Mouse (Mus musculus) thymus, adult 2 months (tissue): Measurements from ENCODE around the gene Aqr. TPM values are rescaled to one million over a fixed set of nuclear protein-coding genes. Genes with fewer than 3 reads are reported as not detected.

Source experiments
- DNase-seq: peaks from one replicate; pipeline ENCODE4 v3.0.0; 2021
- H3K27ac ChIP-seq: fragments of 200-500 bp; 2 replicates; pipeline ENCODE4 v1.5.1; 2012; ENCODE audit warnings: low read length, control low read depth; ENCODE audit not compliant: control insufficient read depth, insufficient read depth
- H3K27me3 ChIP-seq: fragments of 200-500 bp; 2 replicates; pipeline ENCODE4 v1.6.1; 2012; ENCODE audit warnings: mild to moderate bottlenecking, low read length, moderate library complexity, mixed read lengths; ENCODE audit not compliant: control insufficient read depth, insufficient read depth
- H3K36me3 ChIP-seq: fragments of 200-500 bp; 2 replicates; pipeline ENCODE4 v1.6.1; 2012; ENCODE audit warnings: mild to moderate bottlenecking, low read length, moderate library complexity; ENCODE audit not compliant: control insufficient read depth, insufficient read depth
- H3K4me1 ChIP-seq: fragments of 200-500 bp; replicated peaks from 2 replicates; pipeline ENCODE4 v1.6.1; 2012; ENCODE audit warnings: low read length; ENCODE audit not compliant: control insufficient read depth, insufficient read depth
- H3K4me3 ChIP-seq: fragments of 200-500 bp; 2 replicates; pipeline ENCODE4 v1.5.1; 2012; ENCODE audit warnings: mild to moderate bottlenecking, low read length, control low read depth, moderate library complexity; ENCODE audit not compliant: control insufficient read depth, insufficient read depth
- CTCF ChIP-seq: fragments of 200-500 bp; IDR thresholded peaks from 2 replicates; pipeline ENCODE4 v1.5.1; 2012; ENCODE audit warnings: mild to moderate bottlenecking, control low read depth, low read length, moderate library complexity, borderline replicate concordance; ENCODE audit not compliant: control insufficient read depth, poor library complexity, insufficient read depth; ENCODE audit errors: extremely low read depth
- POLR2A ChIP-seq: fragments of 200-500 bp; IDR thresholded peaks from 2 replicates; pipeline ENCODE4 v1.6.1; 2012; ENCODE audit warnings: mild to moderate bottlenecking, low read length, control low read depth, moderate library complexity; ENCODE audit not compliant: control insufficient read depth, poor library complexity, insufficient read depth; ENCODE audit errors: extremely low read depth
- WGBS: fragments of 180-500 bp; shearing (Covaris S2); methylation state at CpG from one replicate; pipeline ENCODE4 v1.1.7; 2018; 5-methylcytosine and 5-hydroxymethylcytosine counted together
- polyA plus RNA-seq: library from polyadenylated mRNA; depleted of rRNA; stranded (reverse); fragments of >200 nt; gene quantifications from 2 replicates; pipeline ENCODE4 v1.2.3, GENCODE M21; 2012

Aqr gene
- polyA plus RNA-seq, 1 experiment = 35.3 TPM

DNA sequence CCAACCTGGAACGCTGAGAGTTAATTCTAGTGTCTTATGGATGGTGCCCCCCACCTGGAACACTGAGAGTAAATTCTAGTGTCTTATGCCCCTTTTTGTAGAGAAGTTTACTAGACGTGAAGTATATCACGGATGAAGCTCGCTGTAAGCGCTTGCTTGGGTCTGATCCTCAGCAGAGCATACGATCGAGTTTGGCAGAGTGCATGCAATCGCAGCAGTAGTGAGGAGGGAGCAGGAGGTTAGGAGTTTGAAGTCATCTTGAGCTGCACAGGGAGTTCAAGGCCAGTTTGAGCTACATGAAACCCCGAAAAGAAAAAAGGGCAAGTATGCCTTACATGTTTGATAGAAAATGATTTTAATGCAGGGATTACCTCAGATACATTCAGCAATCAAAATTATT, 86.0 kb downstream of the Aqr start:
- H3K36me3 ChIP-seq = peaks cover 60% of the 10 kb centered on the region
- 97% methylated on average over 9 of the region's 9 CpGs for WGBS
- no peak for DNase-seq

DNA sequence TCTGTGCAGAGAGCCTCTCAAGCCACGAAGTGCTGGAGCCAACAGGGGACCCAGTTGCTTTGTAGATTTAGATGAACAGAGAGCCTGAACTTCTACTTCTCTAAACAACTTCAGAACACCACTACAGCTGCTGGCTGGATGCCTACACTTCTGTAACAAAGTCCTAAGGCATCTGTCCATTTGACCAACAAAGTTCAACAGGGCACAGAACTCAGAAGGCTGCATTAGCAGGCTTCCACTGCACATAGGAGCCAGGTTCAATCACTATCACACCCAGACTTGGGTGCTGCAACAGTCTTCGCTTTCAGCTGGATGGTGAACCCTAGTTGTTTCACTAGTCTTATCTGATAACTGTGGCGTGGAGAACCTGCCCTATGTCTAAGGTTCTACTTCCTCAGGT, 87.0 kb downstream of the Aqr start:
- no peak overlapping the region for H3K27ac ChIP-seq
- no peaks in the 10 kb centered on the region for H3K4me1 ChIP-seq
- no peaks in the 10 kb centered on the region for H3K27me3 ChIP-seq
- H3K36me3 ChIP-seq = peaks cover 50% of the 10 kb centered on the region
- DNase-seq = no peak
- TF ChIP-seq POLR2A = no peak
- TF ChIP-seq CTCF = no peak
- 89% methylated on average over 3 of the region's 3 CpGs for WGBS
- no peak overlapping the region for H3K4me3 ChIP-seq

More for the DNA sequence above, 86.0 kb downstream of the Aqr start:
- no peaks in the 10 kb centered on the region for H3K4me1 ChIP-seq
- H3K27ac ChIP-seq = no peak overlapping the region
- no peak overlapping the region for H3K4me3 ChIP-seq
- H3K27me3 ChIP-seq = no peaks in the 10 kb centered on the region
- TF ChIP-seq CTCF = no peak
- no peak for TF ChIP-seq POLR2A

DNA sequence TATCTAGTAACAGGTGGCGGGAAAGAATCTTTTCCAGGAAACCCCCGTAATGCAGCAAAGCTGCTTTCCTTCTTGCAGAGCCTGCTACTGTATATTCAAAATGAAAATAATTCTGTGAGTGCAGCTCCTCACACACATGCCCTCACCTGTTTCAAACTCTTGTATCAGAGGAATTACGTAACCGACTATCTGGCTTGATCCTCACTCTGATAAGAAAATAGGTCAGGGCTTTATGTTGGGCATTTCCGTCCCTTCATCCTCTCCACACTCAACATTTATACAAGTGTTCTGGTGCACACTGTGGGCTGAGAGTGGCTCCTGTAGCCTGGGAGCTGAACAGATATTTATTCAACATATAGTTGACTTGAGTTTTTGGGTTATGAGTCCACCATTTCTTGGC, 87.7 kb downstream of the Aqr start:
- TF ChIP-seq CTCF (no peak), POLR2A (no peak)
- no peaks in the 10 kb centered on the region for H3K27me3 ChIP-seq
- peaks cover 43% of the 10 kb centered on the region for H3K36me3 ChIP-seq
- H3K4me1 ChIP-seq = no peaks in the 10 kb centered on the region
- H3K27ac ChIP-seq = no peak overlapping the region
- DNase-seq = no peak
- no peak overlapping the region for H3K4me3 ChIP-seq
- WGBS = 90% methylated on average over 5 of the region's 5 CpGs

DNA sequence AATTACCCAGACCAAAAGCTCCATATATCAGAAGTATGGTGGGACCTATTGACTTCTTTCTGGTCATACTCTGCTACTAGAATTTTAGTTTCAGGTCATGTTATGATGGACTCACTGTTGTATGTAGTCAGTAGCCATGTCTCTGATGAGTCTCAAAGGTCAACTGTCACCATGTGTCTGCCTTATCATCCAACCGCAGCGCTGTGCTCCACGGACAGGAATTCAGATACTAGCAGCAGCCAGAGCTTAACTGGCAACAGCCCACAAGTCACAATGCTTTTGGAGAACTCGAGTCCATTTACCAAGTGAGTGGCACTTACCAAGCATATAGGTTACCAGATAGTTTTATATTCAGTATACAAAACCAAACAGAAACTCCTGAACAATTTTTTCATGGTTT, 89.2 kb downstream of the Aqr start:
- Histone ChIP-seq H3K27me3 (no peaks in the 10 kb centered on the region), H3K4me1 (no peaks in the 10 kb centered on the region), H3K36me3 (peaks cover 30% of the 10 kb centered on the region), H3K27ac (no peak overlapping the region), H3K4me3 (no peak overlapping the region)
- 97% methylated on average over 4 of the region's 4 CpGs for WGBS
- no peak for DNase-seq
- TF ChIP-seq POLR2A = no peak
- no peak for TF ChIP-seq CTCF

DNA sequence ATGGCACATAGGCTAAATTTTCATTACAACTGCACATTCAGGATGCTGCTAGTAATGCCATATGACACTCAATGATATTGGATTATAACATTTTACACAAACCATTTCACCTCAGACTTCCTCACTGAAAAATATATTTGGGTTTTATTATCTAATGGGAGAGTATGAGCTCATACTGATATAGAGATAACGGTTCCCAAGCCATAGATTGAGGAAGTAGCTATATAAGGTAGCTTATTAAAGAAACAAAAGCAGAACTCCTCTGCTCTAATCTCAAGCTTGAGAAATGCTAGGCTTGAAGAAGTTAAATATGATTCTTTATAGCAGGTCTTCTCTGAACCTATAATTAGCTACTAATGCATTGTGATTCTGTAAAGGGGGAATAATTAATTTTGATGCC, 90.3 kb downstream of the Aqr start:
- WGBS = 24% methylated on average over 1 of the region's 1 CpGs
- Histone ChIP-seq H3K4me3 (no peak overlapping the region), H3K27me3 (no peaks in the 10 kb centered on the region), H3K36me3 (peaks cover 21% of the 10 kb centered on the region), H3K27ac (no peak overlapping the region), H3K4me1 (no peaks in the 10 kb centered on the region)
- TF ChIP-seq CTCF = no peak
- TF ChIP-seq POLR2A = no peak
- no peak for DNase-seq

DNA sequence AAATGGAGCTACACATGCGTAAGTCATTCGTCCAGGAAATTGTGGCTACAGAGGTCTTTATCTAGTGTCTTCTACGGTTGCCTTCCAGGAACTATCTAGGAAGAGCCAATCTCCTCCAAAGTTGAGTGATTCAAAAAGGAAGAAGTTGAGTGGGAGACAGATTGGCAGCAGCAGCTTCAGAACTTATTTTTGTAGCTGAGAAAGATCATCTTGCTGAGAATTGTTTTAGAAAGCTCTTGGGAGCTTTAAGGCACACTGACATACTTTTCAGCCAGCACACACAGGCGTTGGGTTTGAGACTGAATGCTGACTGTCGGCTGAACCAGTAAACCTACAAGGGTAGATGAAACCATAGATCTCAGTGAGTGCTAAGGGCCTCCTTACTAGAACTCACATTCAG, 91.5 kb downstream of the Aqr start:
- peaks cover 9% of the 10 kb centered on the region for H3K36me3 ChIP-seq
- TF ChIP-seq CTCF = no peak
- no peak for TF ChIP-seq POLR2A
- no peaks in the 10 kb centered on the region for H3K27me3 ChIP-seq
- no peaks in the 10 kb centered on the region for H3K4me1 ChIP-seq
- 79% methylated on average over 5 of the region's 5 CpGs for WGBS
- no peak for DNase-seq
- H3K4me3 ChIP-seq = no peak overlapping the region
- H3K27ac ChIP-seq = no peak overlapping the region

DNA sequence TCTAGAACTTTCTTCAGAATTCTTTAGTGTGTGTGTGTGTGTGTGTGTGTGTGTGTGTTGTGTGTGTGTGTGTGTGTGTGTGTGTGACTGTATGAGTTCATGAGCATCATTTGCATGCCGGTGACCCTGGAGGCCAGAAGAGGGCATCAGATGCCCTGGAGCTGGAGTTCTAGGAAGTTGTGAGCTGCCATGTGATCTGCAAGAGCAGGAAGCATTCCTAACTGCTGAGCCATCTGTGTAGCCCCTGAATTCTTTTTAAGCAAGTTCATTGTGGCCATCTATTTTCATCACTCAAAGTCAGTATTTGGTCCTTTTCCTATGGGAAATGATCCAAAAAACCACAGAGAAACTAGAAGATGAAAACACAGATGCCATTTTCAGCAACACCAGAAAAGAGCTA, 92.1 kb downstream of the Aqr start:
- no peak overlapping the region for H3K4me3 ChIP-seq
- no peaks in the 10 kb centered on the region for H3K4me1 ChIP-seq
- TF ChIP-seq CTCF = no peak
- no peak for TF ChIP-seq POLR2A
- no peaks in the 10 kb centered on the region for H3K27me3 ChIP-seq
- peaks cover 5% of the 10 kb centered on the region; the same call in 1 of the 2 replicates for H3K36me3 ChIP-seq
- WGBS = 100% methylated on average over 1 of the region's 1 CpGs
- no peak overlapping the region for H3K27ac ChIP-seq
- DNase-seq = peak; percentile 6

DNA sequence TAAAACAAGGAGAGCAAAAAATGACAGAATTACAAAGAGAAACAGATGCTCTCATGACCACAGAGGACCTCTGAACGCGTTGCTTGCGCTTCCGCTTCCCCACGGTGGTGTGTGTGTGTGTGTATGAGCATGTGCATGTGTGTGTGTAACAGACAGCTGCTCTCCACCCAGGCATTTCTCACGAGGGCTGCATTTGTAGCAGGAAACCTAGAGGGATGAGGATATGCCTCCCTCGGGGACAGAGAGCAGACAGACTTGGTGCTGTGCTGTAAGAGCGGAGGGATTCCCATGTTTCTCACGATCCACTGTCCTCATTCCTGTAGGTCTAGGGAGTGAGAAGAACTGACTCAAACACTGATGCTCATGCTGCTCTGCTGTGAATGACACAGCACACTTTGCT, 93.2 kb downstream of the Aqr start:
- H3K4me1 ChIP-seq = no peaks in the 10 kb centered on the region
- DNase-seq = no peak
- WGBS = 86% methylated on average over 9 of the region's 9 CpGs
- TF ChIP-seq CTCF (no peak), POLR2A (no peak)
- no peaks in the 10 kb centered on the region for H3K27me3 ChIP-seq
- H3K27ac ChIP-seq = no peak overlapping the region
- no peak overlapping the region for H3K4me3 ChIP-seq
- no peaks in the 10 kb centered on the region for H3K36me3 ChIP-seq
